Mouse (Mus musculus) small intestine, adult 10 weeks (tissue): Measurements from ENCODE around the gene Shroom3. TPM values are rescaled to one million over a fixed set of nuclear protein-coding genes. Genes with fewer than 3 reads are reported as not detected.

Source experiments
- polyA plus RNA-seq: library from polyadenylated mRNA; stranded (reverse); fragments of 350-450 nt; fragmentation: Illumina TruSeq; extraction: RNeasy Lipid Tissue Mini Kit (QIAGEN cat#74804); gene quantifications from one replicate; pipeline ENCODE4 v1.2.3, GENCODE M21; 2014; ENCODE audit warnings: low replicate concordance

The Shroom3 gene
- polyA plus RNA-seq, result 7.1 TPM

GRCm38 (mm10) chr5:92683351-92683807 lies at the start of gene Shroom3:
Gene Shroom3, plus strand, starts transcription at chr5:92683435.

GRCm38 (mm10) chr5:92674859-92675573 lies 8.2 kb upstream of the Shroom3 start, which contains the start of gene Ccdc158:
Gene Ccdc158, minus strand, starts transcription at chr5:92675271.

Other genes starting within 250 kb of the Shroom3 start
- 52.1 TPM for gene Nup54, start 248.2 kb upstream of the Shroom3 start, polyA plus RNA-seq
- gene Scarb2, start 176.6 kb upstream of the Shroom3 start, polyA plus RNA-seq, result 61.5 TPM
- not detected for gene Fam47e, start 128.4 kb upstream of the Shroom3 start, polyA plus RNA-seq
- 2.0 TPM for gene Stbd1, start 80.4 kb upstream of the Shroom3 start, polyA plus RNA-seq
- 1.5 TPM for gene Ccdc158, start 8.2 kb upstream of the Shroom3 start, polyA plus RNA-seq